Mouse (Mus musculus) spleen, postnatal 4 days (tissue): ENCODE data around the gene Kcnh6.
A peak's percentile ranks its signal among the peaks of the same experiment; 100 is the strongest.

Experiments used
- DNase-seq, 2 experiments: peaks; one replicate each; pipeline ENCODE4 v3.0.0; 2022; ENCODE audit warnings: low spot score in 2 of 2

Gene Kcnh6

DNA sequence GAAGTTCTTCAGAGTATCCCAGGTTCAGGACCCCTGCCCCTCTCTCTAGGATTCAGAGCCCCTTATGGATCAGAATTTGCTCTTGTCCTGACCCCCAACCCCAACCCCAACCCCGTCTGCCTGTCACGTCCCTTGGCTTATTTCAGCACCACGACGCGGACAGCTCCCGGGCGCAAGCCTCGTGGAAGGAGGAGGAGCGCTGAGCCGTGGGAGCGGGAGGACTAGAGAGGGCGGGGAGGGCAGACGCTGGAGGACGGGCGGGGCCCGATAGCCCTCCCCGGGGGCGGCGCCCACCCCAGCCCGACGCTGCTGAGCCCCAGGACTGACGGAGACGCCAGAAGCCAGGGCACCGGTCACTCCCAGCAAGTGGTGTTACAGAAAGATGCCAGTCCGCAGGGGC is at the start of gene Kcnh6:
Kcnh6 (plus strand) TSS at position 304 of the 400 bp plus-strand sequence.
- peak; percentile 65 to 90 for DNase-seq

DNA sequence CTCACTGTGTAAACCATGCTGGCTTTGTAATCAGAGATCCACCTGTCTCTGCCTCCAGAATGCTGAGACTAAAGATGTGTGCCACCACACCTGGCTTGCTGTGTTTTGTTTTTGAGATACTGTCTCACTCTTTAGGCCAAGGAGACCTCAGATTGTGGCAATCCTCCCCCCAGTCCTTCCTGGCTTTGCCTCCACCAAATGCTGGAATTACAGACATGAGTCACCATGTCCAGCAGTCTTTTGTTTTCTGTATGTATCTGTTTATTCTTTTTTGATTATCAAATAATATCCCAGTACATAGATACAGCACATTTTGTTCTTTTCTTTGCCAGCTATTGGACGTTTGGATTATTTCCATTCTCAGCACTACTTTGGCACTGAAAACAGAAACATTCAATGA is 49.4 kb upstream of the Kcnh6 start:
- DNase-seq: no peak

DNA sequence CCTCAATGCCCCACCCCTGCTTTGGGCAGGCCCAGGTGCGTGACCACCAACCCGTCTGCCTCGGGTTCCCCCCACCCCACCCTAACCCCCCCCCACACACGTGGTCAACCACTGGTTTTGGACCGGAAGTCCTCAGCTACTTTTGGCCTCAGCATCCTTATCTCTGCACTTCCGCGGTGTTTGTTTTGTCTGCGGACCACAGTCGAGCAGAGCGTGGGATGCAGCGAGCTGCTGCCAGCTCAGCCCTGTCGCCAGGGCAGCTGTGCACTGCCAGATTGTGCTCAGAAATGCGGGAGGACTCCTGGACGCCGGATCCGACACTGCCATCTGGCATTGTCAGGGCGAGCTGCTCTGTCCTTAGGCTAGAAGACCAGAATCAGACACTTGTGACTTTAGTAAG is 48.6 kb upstream of the Kcnh6 start:
- no peak for DNase-seq

DNA sequence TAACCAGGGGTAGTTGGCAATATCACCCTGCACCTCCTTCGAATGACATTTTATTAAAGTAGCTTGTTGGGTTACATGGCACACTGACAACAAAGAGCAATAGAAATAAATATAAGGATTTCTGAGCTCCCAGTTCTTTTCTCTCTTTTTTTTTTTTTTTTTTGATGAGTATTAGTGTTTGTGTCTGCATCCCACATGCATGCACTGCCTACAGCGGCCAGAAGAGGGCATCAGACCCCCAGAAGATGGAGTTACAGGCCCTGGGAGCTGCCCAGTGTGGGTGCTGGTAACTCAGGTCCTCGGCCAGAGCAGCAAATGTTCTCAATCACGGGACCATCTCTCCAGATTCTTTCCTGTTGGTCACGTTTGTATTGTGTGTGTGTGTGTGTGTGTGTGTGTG is 43.2 kb upstream of the Kcnh6 start:
- no peak for DNase-seq

DNA sequence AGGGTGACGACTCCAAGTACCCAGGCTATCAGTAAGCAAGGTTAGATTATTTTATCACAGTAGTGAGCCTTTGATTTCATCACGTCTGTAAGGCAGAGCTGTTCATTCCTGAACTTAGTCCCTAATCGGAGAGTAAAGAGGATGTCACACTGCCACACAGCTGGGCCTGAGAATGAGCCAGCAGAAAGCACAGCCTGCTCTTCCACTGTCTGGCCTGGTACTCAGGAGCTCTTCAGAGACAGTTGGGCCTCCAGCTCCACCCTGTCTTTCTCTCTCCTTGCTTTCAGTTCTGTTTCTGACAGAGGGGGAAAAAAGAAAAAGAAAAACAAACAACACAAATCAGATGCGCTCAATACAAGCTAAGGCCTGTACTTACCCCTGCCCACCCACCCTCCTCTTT is 41.6 kb upstream of the Kcnh6 start:
- no peak for DNase-seq

DNA sequence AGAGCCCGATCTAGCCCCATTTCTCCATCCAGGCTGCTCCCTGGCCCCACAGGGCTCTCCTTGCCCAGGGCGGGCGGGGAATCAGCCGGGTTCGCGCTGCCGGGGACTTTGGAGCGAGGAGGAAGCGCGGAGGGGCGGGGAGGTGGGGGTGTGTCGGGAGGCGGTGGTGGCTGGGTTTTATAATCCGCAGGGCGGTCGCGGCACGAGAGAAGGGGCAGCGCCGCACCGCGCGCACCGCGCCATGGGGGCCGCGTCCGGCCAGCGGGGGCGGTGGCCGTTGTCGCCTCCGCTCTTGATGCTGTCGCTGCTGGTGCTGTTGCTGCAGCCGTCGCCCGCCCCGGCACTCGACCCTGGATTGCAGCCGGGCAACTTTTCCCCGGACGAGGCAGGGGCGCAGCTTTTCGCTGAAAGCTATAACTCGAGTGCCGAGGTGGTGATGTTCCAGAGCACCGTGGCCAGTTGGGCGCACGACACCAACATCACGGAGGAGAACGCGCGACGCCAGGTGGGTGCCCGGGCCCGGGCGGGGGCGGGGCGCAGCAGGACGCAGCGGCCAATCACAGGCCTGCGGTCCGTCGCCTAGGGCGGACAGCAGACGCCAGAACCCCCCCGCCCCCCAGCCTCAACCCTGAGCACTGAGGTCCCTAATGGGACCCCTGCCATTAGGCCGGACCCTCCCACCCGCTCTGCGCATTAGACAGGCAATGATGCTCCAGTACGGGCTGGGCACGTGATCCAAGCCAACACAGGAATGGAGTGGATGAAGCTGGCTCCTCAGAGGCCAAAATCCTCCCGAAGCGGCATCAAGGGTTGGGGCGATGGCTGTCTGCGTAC is 40.0 kb upstream of the Kcnh6 start, which contains the start of gene Ace:
Ace (plus strand) TSS at position 205 of the 834 bp plus-strand sequence.
- no peak for DNase-seq

DNA sequence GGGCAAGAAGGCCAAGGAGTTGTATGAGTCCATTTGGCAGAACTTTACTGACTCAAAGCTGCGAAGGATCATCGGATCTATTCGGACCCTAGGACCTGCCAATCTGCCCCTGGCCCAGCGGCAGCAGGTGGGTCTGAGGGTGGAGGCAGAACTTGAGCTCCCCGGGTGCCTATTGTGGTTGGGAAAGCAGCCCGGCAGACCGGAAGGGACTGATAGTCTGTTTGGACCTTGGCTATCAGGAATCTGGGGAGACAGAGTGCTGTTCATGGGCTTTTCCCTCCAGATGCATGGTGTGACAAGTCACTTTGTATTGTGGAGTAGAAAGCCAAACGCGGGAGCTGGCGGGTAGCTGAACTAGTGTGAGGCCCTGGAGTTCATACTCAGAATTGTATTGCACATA is 39.0 kb upstream of the Kcnh6 start:
- no peak for DNase-seq

DNA sequence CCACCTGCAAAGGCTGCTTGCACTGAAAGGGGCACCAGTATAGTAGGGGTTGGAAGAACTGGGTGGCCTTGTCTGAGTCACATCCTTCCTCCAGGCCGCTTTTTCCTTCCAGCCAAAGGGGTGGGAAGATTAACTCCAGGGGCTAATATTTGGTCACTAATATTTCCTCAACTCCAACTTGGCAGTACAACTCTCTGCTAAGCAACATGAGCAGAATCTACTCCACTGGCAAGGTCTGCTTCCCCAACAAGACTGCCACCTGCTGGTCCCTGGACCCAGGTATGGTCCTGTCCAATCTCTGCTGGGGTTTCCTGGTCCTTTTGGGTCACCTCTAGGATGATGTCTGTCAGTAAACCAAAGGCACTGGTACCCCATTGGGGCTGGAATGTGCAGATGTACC is 38.4 kb upstream of the Kcnh6 start:
- DNase-seq: no peak

DNA sequence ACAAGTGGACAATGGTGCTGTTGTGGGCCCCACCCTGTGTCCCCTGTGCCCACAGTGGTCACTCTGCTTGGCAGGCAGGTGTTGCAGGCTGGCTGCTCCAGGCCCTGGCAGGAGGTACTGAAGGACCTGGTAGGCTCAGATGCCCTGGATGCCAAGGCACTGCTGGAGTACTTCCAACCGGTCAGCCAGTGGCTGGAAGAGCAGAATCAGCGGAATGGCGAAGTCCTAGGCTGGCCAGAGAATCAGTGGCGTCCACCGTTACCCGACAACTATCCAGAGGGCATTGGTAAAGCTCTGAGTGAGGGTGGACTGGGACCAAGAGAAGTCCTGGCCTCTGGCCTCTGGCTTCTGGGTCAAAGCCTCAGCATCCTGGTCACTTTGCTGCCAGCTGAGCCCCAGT is 33.3 kb upstream of the Kcnh6 start:
- DNase-seq: no peak

DNA sequence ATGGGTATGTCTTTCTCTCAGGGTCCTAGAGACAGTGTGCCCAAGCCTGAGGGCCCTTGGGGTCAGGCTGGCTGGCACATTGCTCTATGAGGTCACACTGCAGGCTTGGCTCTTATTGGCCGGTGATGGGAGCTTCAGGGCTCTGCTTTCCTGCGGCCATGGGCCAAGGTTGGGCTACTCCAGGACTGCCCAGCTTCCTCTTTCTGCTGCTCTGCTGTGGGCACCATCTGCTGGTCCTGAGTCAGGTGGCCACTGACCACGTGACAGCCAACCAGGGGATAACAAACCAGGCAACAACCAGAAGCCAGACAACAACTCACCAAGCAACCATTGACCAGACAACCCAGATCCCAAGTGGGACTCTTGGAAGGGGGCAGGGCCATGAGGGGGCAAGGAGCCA is 32.9 kb upstream of the Kcnh6 start:
- DNase-seq: no peak

DNA sequence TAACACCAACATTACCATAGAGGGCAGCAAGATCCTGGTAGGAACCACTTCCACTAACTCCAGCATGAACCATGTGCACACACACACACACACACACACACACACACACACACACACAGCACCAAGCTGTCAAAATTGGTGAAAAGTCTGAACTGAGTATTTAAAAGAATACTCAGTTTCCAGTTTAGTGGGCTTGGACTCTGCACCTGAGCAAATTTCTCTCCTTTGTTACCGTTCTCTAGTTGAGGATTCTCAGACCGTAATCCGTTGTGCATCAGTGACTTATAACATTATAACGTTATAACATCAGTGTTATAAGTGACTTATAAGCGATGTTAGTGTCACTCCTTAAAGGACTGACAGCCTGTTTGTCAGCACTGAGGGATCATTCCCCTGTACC is 32.3 kb upstream of the Kcnh6 start:
- no peak for DNase-seq

DNA sequence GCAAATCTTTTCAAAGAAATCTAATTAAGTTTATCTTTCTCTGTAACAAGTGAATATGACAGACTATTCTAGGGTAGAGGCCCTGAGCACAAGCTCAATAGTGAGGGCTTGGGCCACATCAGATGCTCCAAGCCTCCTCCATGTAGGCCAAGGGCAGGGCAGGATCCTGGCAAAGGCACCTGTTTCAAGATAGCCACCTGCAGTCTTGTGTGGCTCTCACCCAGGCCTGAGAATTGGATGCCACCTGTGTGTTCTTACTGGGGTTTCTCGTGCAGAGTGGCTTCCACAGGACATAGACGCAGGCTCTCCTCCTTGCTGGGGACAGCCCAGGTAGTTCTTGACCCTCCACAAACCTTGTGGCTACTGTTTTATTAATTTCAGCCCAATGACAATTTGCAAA is 29.7 kb upstream of the Kcnh6 start:
- DNase-seq: no peak

DNA sequence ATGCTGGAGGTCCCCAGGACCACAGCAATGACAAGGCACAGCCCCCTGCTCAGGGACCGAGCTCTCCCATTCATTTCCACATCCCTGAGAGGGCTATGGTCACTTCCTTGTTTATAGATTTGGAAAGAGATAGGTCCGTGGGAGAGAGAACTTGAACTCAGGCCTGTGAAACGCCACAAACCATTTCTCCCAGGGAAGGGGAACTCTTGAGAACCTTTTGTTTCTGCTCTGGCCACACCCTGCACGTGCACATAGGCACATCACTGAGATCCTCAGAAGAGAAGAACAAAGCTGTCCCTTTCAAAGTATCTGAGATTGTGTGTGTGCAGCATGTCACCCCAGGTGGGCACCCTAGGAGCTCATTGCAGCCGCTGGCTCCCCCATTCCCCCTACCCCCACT is 29.3 kb upstream of the Kcnh6 start:
- no peak for DNase-seq

DNA sequence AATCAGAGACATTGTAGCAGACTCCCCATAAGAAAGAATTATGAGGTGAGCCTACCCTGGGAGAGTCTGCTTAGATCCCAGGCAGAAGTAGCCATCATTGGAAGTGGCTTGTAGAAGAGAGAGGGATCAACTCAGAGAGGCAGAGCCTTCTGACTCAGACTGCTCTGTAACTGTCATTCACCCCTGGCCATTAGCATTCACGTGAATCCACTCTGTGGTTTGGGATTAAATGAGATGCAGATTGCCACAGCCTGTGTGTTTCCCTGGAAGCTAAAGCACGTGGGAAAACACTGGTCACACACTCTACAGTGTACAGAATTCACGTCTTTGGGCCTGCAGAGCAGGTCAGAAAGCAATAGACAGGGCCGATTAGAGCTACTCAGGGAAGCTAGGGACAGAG is 23.5 kb upstream of the Kcnh6 start:
- DNase-seq: no peak

DNA sequence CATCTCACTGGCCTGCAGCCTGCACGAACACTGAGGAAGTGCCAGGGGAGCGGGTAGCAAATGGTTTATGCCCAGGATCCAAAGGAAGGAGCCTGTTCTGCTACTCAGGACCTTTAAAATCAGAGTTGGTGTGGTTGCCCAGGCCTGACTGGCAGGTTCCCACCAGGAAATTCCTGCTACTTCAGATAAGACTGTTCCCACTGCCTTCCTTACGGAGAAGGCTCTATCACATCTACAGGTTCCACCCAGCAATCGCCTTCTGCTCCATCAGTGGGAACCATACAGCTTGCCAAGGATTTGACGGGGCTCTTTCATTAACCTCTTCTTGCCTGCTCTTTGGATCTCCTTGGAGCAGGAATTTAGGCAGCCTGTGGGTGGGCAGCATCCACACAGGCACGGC is 20.5 kb upstream of the Kcnh6 start:
- DNase-seq: no peak

DNA sequence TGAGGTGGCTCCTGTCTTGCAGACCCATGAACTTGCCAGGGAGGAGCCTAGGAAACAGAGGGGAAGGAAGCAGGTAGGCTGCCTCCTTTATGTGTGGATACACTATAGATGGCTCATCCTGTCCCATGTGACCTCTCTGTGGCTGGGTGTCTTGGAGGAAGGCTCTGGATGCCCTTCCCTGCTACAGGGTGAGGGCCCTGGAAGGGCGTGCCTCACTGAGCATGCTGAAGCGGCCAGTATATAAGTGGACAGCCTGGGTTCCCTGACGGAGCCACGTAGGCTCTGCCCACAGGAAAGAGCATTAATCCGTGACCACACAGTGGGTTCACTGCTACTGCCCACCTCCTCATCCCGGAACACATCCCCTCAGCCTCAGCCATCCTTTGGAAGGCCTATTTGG is 18.5 kb upstream of the Kcnh6 start:
- DNase-seq: no peak

DNA sequence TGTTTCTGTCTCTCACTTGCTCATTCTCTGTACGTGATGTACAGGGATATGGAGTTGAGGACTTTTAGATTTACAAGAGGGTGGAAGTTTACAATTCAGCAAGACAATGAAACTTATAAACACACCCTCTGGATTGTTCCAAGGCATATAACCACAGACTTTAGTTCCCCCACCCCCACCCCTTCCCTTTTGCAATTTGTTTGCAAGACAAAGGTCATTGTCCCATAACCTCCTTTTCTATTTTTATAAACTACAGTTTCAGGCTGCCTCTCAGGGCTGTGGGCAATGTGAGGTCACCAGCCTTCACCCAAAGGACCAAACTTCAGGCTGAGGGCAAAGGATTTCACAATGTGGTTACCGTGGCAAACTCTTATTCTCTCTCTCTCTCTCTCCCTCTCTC is 17.7 kb upstream of the Kcnh6 start:
- no peak for DNase-seq

DNA sequence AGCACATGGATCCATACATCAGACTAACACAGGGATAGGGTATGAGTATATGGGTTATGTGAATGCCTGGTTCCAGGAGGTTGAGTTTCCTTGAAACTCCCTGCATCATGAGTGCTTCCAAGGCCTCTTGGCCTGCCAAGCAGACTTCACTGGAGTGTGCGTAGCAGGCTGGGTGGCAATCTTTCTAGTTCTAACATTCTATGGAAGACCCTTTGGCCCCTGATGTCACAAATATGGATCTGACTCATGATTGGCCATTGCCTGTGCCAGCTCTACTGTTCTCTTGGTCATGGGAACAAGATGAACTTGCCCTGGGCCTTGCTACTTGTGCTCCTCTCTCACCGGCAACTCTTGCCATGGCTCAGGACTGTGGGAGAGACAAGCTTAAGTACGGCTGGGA is 13.5 kb upstream of the Kcnh6 start, which contains the start of gene Ace3:
Ace3 (plus strand) TSS at position 301 of the 400 bp plus-strand sequence.
- DNase-seq: no peak

DNA sequence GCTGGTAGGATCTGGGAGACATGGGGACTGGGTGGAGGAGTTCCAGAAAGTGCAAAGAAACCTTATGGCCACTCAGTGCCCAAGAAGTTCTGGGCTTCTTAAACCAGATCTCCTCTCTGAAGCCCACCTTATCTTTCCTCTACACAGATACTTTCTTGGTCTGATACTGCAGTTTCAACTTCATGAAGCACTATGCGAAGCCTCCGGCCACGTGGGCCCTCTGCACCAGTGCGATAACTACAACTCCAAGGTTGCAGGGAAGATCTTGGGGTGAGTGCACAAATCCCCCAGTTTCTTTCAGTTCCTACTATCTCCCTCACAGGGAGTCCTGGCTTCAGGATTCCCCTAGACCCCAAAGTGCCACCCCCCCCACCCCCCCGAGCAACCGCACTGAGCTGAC is 7.9 kb upstream of the Kcnh6 start:
- no peak for DNase-seq

DNA sequence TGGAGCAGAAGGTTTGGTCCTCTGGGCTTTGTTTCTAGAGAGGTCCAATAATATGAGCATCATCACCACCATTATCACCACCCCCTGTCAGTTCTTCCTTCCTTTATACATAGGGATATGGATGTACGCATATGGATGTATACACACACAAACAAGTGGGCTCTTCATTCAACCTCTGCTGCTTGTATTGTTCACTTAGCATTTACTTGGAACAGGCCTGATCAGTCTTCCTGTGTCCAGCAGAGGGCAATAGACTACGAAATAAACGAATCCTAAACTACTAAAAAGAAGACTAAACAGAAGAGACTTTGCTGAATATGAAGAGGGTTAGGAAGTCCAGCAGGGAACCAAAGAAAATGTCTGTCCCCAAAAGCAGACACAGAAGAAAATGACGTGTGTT is 6.2 kb upstream of the Kcnh6 start:
- DNase-seq: no peak

DNA sequence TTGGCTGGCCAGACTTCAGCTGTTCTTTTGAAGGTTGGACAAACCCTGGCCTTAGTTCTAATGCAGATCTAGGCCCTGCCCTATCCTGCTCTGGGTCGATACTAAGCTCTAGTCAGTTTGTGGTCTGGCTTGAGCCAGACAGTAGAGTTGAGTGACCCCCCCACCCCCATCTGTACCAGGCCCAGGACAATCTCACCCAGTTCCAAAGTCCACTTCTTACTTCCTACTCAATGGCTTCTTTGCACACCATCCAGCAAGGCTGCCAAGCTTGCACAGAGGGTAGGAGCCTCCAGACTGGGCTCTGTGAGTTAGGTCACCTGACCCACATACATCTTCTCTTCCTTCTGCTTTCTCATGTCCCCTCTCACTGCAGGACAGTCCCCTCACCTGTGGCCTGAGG is 3.3 kb upstream of the Kcnh6 start:
- DNase-seq: no peak

DNA sequence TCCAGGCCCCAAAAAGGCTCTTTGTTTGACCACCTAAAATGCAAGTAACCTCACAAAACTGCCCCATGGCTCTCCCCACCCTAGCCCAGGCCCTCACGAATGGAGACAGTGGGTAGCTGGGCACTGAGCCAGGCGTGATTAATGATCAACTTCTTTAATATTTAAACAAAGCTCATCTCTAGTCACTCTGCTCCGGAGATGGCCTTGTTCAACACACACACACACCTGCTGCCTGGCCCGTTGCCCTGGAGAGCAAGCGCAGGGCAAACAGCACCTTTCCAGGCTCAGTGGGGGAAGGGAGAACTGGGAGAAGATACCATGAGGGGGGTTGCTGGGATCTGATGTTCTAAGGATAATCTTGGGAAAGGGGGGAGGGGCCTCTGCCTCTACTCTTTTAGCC is 2.0 kb upstream of the Kcnh6 start:
- no peak for DNase-seq

DNA sequence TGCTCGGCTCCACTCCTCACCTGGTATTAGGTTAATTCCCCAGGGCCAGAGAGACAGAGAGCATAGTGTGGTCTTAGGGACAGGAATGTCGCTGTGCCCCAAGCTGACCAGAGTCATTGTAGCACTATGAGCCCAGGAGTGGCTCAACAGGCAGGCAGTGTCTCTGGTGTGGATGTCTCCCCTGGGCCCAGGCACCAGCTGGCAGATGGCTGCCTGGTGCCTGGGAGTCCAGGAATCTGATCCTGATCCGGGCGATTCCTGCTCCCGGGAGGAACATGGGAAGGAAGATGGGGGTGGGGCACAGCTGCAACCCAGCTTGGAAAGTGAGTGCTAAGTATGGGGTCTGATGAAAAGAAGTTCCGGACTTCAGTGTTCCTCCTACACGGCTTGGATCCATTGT is 4.8 kb downstream of the Kcnh6 start:
- DNase-seq: no peak
